Mouse (Mus musculus): ENCODE results near the gene Hbq1b. TPM values are rescaled to one million over a fixed set of nuclear protein-coding genes. Genes with fewer than 3 reads are reported as not detected.

Hbq1b gene
- polyA plus RNA-seq, 1 experiment from 2014 or later = 15.7 TPM

DNA sequence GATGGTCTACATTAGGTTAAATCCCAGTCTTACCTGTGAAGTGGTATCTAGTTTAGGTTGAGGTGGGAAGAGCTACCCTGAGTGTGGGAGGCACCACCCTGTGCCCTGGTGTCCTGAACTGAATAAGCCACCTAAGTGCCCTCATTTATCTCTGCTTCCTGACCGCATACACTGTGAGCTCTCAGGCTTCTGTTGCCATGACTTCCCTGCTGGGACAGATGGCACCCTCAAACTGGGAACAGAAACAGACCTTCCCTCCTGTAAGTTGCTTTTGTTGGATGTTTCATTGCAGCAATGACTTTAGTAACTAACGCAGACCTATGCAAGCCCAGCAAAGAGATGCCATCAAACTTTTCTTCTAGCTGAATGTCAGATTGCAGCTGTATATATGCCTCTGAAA lies 46.5 kb downstream of the Hbq1b start:
- Histone ChIP-seq H3K4me1 (replicated peaks) (peaks cover 18% of the 10 kb centered on the region), H3K27ac (ENCODE audit: poor library complexity, severe bottlenecking) (no peak overlapping the region), H3K36me3 (no peaks in the 10 kb centered on the region), H3K27me3 (replicated peaks) (peaks cover 6% of the 10 kb centered on the region; the same call in 1 of the 2 replicates), H3K9me3 (replicated peaks) (peaks cover 7% of the 10 kb centered on the region; the same call in 1 of the 2 replicates), H3K4me3 (no peak overlapping the region), H3K4me2 (no peak overlapping the region), H3K9ac (no peak overlapping the region)
- WGBS = 80% methylated on average over 2 of the region's 2 CpGs
- no peak for ATAC-seq (ENCODE audit: insufficient number of reproducible peaks, low FRiP score)

GRCm38 (mm10) chr11:32336435-32336907 lies 49.7 kb downstream of the Hbq1b start:
- 85% methylated on average over 6 of the region's 6 CpGs for WGBS
- H3K36me3 ChIP-seq = no peaks in the 10 kb centered on the region
- H3K27ac ChIP-seq (ENCODE audit: poor library complexity, severe bottlenecking) = no peak overlapping the region
- no peak overlapping the region for H3K4me2 ChIP-seq
- H3K9ac ChIP-seq = no peak overlapping the region
- H3K27me3 ChIP-seq (replicated peaks) = 0 out of 2 replicates have a peak, but pooled peaks cover 4% of the 10 kb centered on the region
- no peak overlapping the region for H3K4me3 ChIP-seq
- peaks cover 28% of the 10 kb centered on the region for H3K4me1 ChIP-seq (replicated peaks)
- ATAC-seq (ENCODE audit: insufficient number of reproducible peaks, low FRiP score) = no peak
- H3K9me3 ChIP-seq (replicated peaks) = peaks cover 7% of the 10 kb centered on the region; the same call in 1 of the 2 replicates

Other genes with a start within 250 kb of the Hbq1b start
- 0.18 TPM in 1 of 2 replicates, not detected in the other for gene Il9r, start 86.7 kb upstream of the Hbq1b start, polyA plus RNA-seq (2016; fragmentation: Nextera tagmentation; extraction: Ambion mirVana)
- 44.4 and 45.6 TPM in 2 replicates for gene Snrnp25, start 81.5 kb upstream of the Hbq1b start, polyA plus RNA-seq (2016; fragmentation: Nextera tagmentation; extraction: Ambion mirVana)
- gene Rhbdf1, start 64.7 kb upstream of the Hbq1b start, polyA plus RNA-seq (2016; fragmentation: Nextera tagmentation; extraction: Ambion mirVana) = 42.5 and 47.7 TPM in 2 replicates
- gene Mpg, start 60.5 kb upstream of the Hbq1b start, polyA plus RNA-seq (2016; fragmentation: Nextera tagmentation; extraction: Ambion mirVana) = 17.8 and 19.1 TPM in 2 replicates
- gene Nprl3, start 19.3 kb upstream of the Hbq1b start, polyA plus RNA-seq (2016; fragmentation: Nextera tagmentation; extraction: Ambion mirVana) = 38.6 and 42.8 TPM in 2 replicates
- 5,912 and 6,218 TPM in 2 replicates for gene Hba-x, start 10.6 kb upstream of the Hbq1b start, polyA plus RNA-seq (2016; fragmentation: Nextera tagmentation; extraction: Ambion mirVana)
- gene Hba-a1, start 3.5 kb upstream of the Hbq1b start, polyA plus RNA-seq (2016; fragmentation: Nextera tagmentation; extraction: Ambion mirVana) = 11,592 and 12,808 TPM in 2 replicates
- gene Hba-a2, start 9.5 kb downstream of the Hbq1b start, polyA plus RNA-seq (2016; fragmentation: Nextera tagmentation; extraction: Ambion mirVana) = 25,253 and 27,825 TPM in 2 replicates
- 2.5 and 2.8 TPM in 2 replicates for gene Hbq1a, start 13.1 kb downstream of the Hbq1b start, polyA plus RNA-seq (2016; fragmentation: Nextera tagmentation; extraction: Ambion mirVana)
- 16.5 and 17.6 TPM in 2 replicates for gene Sh3pxd2b, start 60.9 kb downstream of the Hbq1b start, polyA plus RNA-seq (2016; fragmentation: Nextera tagmentation; extraction: Ambion mirVana)
- gene Ubtd2, start 168.4 kb downstream of the Hbq1b start, polyA plus RNA-seq (2016; fragmentation: Nextera tagmentation; extraction: Ambion mirVana) = 34.8 and 37.0 TPM in 2 replicates
- gene Efcab9, start 245.1 kb downstream of the Hbq1b start, polyA plus RNA-seq (2016; fragmentation: Nextera tagmentation; extraction: Ambion mirVana) = 0.31 and 0.36 TPM in 2 replicates
- 2.9 and 3.2 TPM in 2 replicates for gene Stk10, start 246.3 kb downstream of the Hbq1b start, polyA plus RNA-seq (2016; fragmentation: Nextera tagmentation; extraction: Ambion mirVana)